Mouse (Mus musculus) liver, embryonic 11.5 days (tissue): Measurements from ENCODE around the gene Csnk1d. TPM values are rescaled to one million over a fixed set of nuclear protein-coding genes. Genes with fewer than 3 reads are reported as not detected.
A peak's percentile ranks its signal among the peaks of the same experiment; 100 is the strongest.

Source experiments
- ATAC-seq: fragments of 200-750 bp; cut with Nextera tagmentation; replicated peaks from 2 replicates; pipeline ENCODE4 v1.8.0; 2017; ENCODE audit warnings: moderate number of reproducible peaks, mild to moderate bottlenecking, moderate TSS enrichment, moderate library complexity; ENCODE audit not compliant: low FRiP score
- DNase-seq: peaks from one replicate; pipeline ENCODE4 v3.0.0-alpha.2; 2017; ENCODE audit warnings: low spot score
- H3K27ac ChIP-seq: fragments of 300-500 bp; sonication (generic); 2 replicates; pipeline ENCODE4 v1.5.1; 2014; ENCODE audit warnings: mild to moderate bottlenecking, low read depth, low read length, control low read depth
- H3K27me3 ChIP-seq: fragments of 300-500 bp; sonication (generic); replicated peaks from 2 replicates; pipeline ENCODE4 v1.6.1; 2014; ENCODE audit warnings: low read length, mixed read lengths; ENCODE audit not compliant: control insufficient read depth, insufficient read depth
- H3K36me3 ChIP-seq: fragments of 300-500 bp; sonication (generic); 2 replicates; pipeline ENCODE4 v1.6.1; 2014; ENCODE audit warnings: mild to moderate bottlenecking, low read length, moderate library complexity, mixed read lengths; ENCODE audit not compliant: control insufficient read depth, insufficient read depth
- H3K4me1 ChIP-seq: fragments of 300-500 bp; sonication (generic); replicated peaks from 2 replicates; pipeline ENCODE4 v1.6.1; 2014; ENCODE audit warnings: low read length, mixed read lengths; ENCODE audit not compliant: control insufficient read depth, insufficient read depth
- H3K4me2 ChIP-seq: fragments of 300-500 bp; sonication (generic); 2 replicates; pipeline ENCODE4 v1.6.1; 2014; ENCODE audit warnings: mild to moderate bottlenecking, control low read depth, moderate library complexity
- H3K4me3 ChIP-seq: fragments of 300-500 bp; sonication (generic); 2 replicates; pipeline ENCODE4 v1.5.1; 2014; ENCODE audit warnings: low read depth, low read length, control low read depth
- H3K9ac ChIP-seq: fragments of 300-500 bp; sonication (generic); 2 replicates; pipeline ENCODE4 v1.6.1; 2014; ENCODE audit warnings: low read depth, low read length, control low read depth
- H3K9me3 ChIP-seq: fragments of 300-500 bp; sonication (generic); 2 replicates; pipeline ENCODE4 v1.6.1; 2016; ENCODE audit warnings: low read length, inconsistent platforms, mixed read lengths; ENCODE audit not compliant: control insufficient read depth
- WGBS: fragments of 180-500 bp; shearing (Covaris S2); extraction: QIAGEN DNeasy Blood & Tissue Kit; methylation state at CpG from one replicate; pipeline ENCODE4 v1.1.7; 2014; 5-methylcytosine and 5-hydroxymethylcytosine counted together
- polyA plus RNA-seq: library from polyadenylated mRNA; unstranded; fragments of >200 nt; fragmentation: Nextera tagmentation; extraction: Ambion mirVana; gene quantifications from 2 replicates; pipeline ENCODE4 v1.2.1, GENCODE M21; 2014

Csnk1d gene
- polyA plus RNA-seq, 1 experiment from 2014 or later = 62.2 TPM

DNA sequence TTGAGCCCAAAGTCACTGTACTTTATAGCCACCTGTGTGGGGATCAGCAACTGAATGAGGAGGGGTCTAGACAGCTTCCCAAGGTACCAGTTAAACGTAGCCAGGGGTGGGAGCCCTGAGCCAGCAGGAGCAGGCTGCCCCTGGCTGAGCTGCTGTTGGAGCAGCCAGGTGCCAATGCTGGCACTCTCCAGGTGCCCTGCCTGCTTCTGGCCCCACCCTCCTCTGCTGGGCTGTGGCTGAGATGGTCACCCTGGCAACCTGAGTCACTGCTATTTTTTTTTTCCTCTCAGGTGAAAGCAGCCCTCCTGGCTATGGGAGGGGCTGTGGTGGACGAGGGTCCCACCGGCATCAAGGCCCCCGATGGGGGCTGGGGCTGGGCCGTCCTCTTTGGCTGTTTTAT, 36.2 kb downstream of the Csnk1d start:
- no peak for DNase-seq
- Histone ChIP-seq H3K4me2 (no peak overlapping the region), H3K9ac (no peak overlapping the region), H3K36me3 (peaks cover 48% of the 10 kb centered on the region), H3K4me3 (no peak overlapping the region), H3K9me3 (no peaks in the 10 kb centered on the region), H3K27ac (no peak overlapping the region), H3K27me3 (no peaks in the 10 kb centered on the region), H3K4me1 (peaks cover 50% of the 10 kb centered on the region)
- ATAC-seq = no peak
- WGBS = 81% methylated on average over 5 of the region's 5 CpGs

- DNase-seq = no peak
These were observed 39.1 kb downstream of the Csnk1d start for GRCm38 (mm10) chr11:120951731-120952730.

DNA sequence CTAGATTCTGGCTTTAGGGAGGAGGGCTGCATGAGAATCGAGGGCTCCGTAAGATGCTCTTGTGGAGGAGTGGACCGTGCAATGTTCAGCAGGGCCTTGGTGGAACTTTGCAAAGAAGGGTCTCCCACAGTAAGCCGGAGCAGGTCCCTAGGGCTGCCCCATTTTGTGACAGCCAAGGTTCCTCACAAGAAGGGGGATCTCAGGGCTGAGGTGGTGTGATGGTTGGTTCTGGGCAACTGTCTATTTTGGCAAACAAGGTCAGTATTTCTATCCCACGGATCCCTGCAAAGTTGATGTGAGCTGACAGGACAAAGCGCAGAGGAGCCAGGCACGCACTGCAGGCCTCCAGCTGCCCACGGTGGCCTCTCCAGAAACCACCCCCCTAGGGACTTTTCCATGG, 39.9 kb downstream of the Csnk1d start:
- DNase-seq = no peak
- Histone ChIP-seq H3K4me1 (peaks cover 33% of the 10 kb centered on the region), H3K4me2 (peak overlapping the region; percentile 90), H3K9ac (peak overlapping the region; percentile 62), H3K4me3 (peak overlapping the region; percentile 87), H3K9me3 (no peaks in the 10 kb centered on the region), H3K27me3 (no peaks in the 10 kb centered on the region), H3K36me3 (peaks cover 19% of the 10 kb centered on the region), H3K27ac (peak overlapping the region; percentile 76)
- ATAC-seq = no peak
- 32% methylated on average over 8 of the region's 8 CpGs for WGBS

More at GRCm38 (mm10) chr11:120951731-120952730, 39.1 kb downstream of the Csnk1d start:
- Histone ChIP-seq H3K27me3 (no peaks in the 10 kb centered on the region), H3K4me3 (peak overlapping the region; percentile 87), H3K9ac (peak overlapping the region; percentile 62), H3K4me1 (peaks cover 37% of the 10 kb centered on the region), H3K27ac (peak overlapping the region; percentile 76), H3K4me2 (peak overlapping the region; percentile 90), H3K36me3 (peaks cover 26% of the 10 kb centered on the region), H3K9me3 (no peaks in the 10 kb centered on the region)
- 71% methylated on average over 9 of the region's 9 CpGs for WGBS
- ATAC-seq = peak; percentile 46

GRCm38 (mm10) chr11:120950281-120951202, 40.6 kb downstream of the Csnk1d start:
- Histone ChIP-seq H3K9ac (peak overlapping the region; percentile 97), H3K27ac (peak overlapping the region; percentile 91), H3K27me3 (no peaks in the 10 kb centered on the region), H3K36me3 (peaks cover 13% of the 10 kb centered on the region), H3K4me2 (peak overlapping the region; percentile 90), H3K4me3 (peak overlapping the region; percentile 87), H3K9me3 (no peaks in the 10 kb centered on the region), H3K4me1 (peaks cover 32% of the 10 kb centered on the region)
- peak; percentile 86 for ATAC-seq
- 2% methylated on average over 39 of the region's 39 CpGs for WGBS
- DNase-seq = peak; percentile 98

GRCm38 (mm10) chr11:120949863-120950262, 41.3 kb downstream of the Csnk1d start:
- DNase-seq (no peak), ATAC-seq (no peak)
- H3K4me2 ChIP-seq = peak overlapping the region; percentile 90
- peak overlapping the region; percentile 97 for H3K9ac ChIP-seq
- peak overlapping the region; percentile 87 for H3K4me3 ChIP-seq
- WGBS = 16% methylated on average over 10 of the region's 10 CpGs
- H3K27ac ChIP-seq = peak overlapping the region; percentile 91
- peaks cover 6% of the 10 kb centered on the region for H3K36me3 ChIP-seq
- peaks cover 30% of the 10 kb centered on the region for H3K4me1 ChIP-seq
- H3K9me3 ChIP-seq = no peaks in the 10 kb centered on the region
- no peaks in the 10 kb centered on the region for H3K27me3 ChIP-seq

- H3K27ac ChIP-seq = peak overlapping the region; percentile 91
- peak overlapping the region; percentile 90 for H3K4me2 ChIP-seq
- no peaks in the 10 kb centered on the region; the same call in 1 of the 2 replicates for H3K36me3 ChIP-seq
- H3K4me3 ChIP-seq = peak overlapping the region; percentile 87
- WGBS = 2% methylated on average over 75 of the region's 75 CpGs
- DNase-seq (peak; percentile 83), ATAC-seq (peak; percentile 42)
- H3K27me3 ChIP-seq = no peaks in the 10 kb centered on the region
- no peaks in the 10 kb centered on the region for H3K9me3 ChIP-seq
- H3K9ac ChIP-seq = peak overlapping the region; percentile 97
- H3K4me1 ChIP-seq = peaks cover 28% of the 10 kb centered on the region
These were observed 42.0 kb downstream of the Csnk1d start for GRCm38 (mm10) chr11:120948861-120949851.

DNA sequence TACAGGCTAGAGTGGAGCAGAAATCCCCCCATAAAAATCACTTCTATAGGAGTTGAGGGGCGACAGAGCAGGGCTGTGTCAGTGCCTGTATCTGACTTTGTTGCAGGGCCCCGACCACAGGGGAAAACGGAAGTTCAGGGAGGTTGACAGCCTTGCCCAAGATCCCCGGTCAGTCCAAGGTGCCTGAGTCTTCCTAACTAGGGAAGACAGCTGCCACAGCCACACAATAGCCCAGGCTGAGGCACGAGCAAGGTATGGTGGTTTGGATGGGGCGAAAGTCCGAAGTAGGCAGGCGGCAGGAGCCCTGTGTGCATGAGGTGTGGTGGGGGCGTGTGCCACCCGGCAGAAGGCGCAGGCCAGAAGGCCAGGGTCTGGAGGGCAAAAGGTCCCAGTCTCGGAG, 42.8 kb downstream of the Csnk1d start, which contains the start of gene Slc16a3:
Slc16a3 (plus strand) TSS at position 153 of the 400 bp plus-strand sequence.
- Histone ChIP-seq H3K4me1 (peaks cover 28% of the 10 kb centered on the region), H3K9me3 (no peaks in the 10 kb centered on the region), H3K36me3 (no peaks in the 10 kb centered on the region), H3K4me2 (peak within 1 kb of the TSS; percentile 90), H3K4me3 (peak within 1 kb of the TSS; percentile 87), H3K9ac (peak within 1 kb of the TSS; percentile 97), H3K27me3 (no peaks in the 10 kb centered on the region), H3K27ac (peak within 1 kb of the TSS; percentile 91)
- DNase-seq (no peak), ATAC-seq (no peak)
- WGBS = 13% methylated on average over 12 of the region's 12 CpGs
